Mouse (Mus musculus) lung, embryonic 15.5 days (tissue): Measurements from ENCODE around the gene Esrrg. TPM values are rescaled to one million over a fixed set of nuclear protein-coding genes. Genes with fewer than 3 reads are reported as not detected.

ENCODE experiments used
- ATAC-seq: fragments of 200-750 bp; cut with Nextera tagmentation; 2 replicates; pipeline ENCODE4 v1.8.0; 2017; ENCODE audit warnings: moderate number of reproducible peaks, borderline replicate concordance; ENCODE audit not compliant: low FRiP score, low TSS enrichment; ENCODE audit errors: extremely low read depth
- H3K27ac ChIP-seq: fragments of 300-500 bp; sonication (generic); 2 replicates; pipeline ENCODE4 v1.5.1; 2015; ENCODE audit warnings: moderate library complexity, mild to moderate bottlenecking, inconsistent platforms
- H3K27me3 ChIP-seq: fragments of 300-500 bp; sonication (generic); 2 replicates; pipeline ENCODE4 v1.6.1; 2015; ENCODE audit warnings: inconsistent platforms
- H3K36me3 ChIP-seq: fragments of 300-500 bp; sonication (generic); 2 replicates; pipeline ENCODE4 v1.6.1; 2015; ENCODE audit warnings: inconsistent platforms
- H3K4me1 ChIP-seq: fragments of 300-500 bp; sonication (generic); 2 replicates; pipeline ENCODE4 v1.6.1; 2015; ENCODE audit warnings: inconsistent platforms
- H3K4me2 ChIP-seq: fragments of 300-500 bp; sonication (generic); 2 replicates; pipeline ENCODE4 v1.6.1; 2015; ENCODE audit warnings: inconsistent platforms, mild to moderate bottlenecking, moderate library complexity
- H3K4me3 ChIP-seq: fragments of 300-500 bp; sonication (generic); 2 replicates; pipeline ENCODE4 v1.5.1; 2015; ENCODE audit warnings: mild to moderate bottlenecking, inconsistent platforms
- H3K9ac ChIP-seq: fragments of 300-500 bp; sonication (generic); 2 replicates; pipeline ENCODE4 v1.6.1; 2015; ENCODE audit warnings: inconsistent platforms
- H3K9me3 ChIP-seq: fragments of 300-500 bp; sonication (generic); 2 replicates; pipeline ENCODE4 v1.6.1; 2016; ENCODE audit warnings: inconsistent platforms
- WGBS: fragments of 180-500 bp; shearing (Covaris S2); methylation state at CpG from one replicate; pipeline ENCODE4 v1.1.7; 2015; 5-methylcytosine and 5-hydroxymethylcytosine counted together
- polyA plus RNA-seq: library from polyadenylated mRNA; unstranded; fragments of >200 nt; fragmentation: Nextera tagmentation; extraction: Ambion mirVana; gene quantifications from 2 replicates; pipeline ENCODE4 v1.2.1, GENCODE M21; 2015

Esrrg gene
- polyA plus RNA-seq, 1 experiment from 2014 or later = 2.1 TPM

- peak; percentile 28; the same call in 1 of the 2 replicates for ATAC-seq
- Histone ChIP-seq H3K4me3 (peak overlapping the region; percentile 44), H3K36me3 (no peaks in the 10 kb centered on the region), H3K9me3 (no peaks in the 10 kb centered on the region), H3K27ac (no peak overlapping the region), H3K4me1 (peaks cover 43% of the 10 kb centered on the region), H3K27me3 (peaks cover 73% of the 10 kb centered on the region), H3K4me2 (peak overlapping the region; percentile 93), H3K9ac (peak overlapping the region; percentile 27)
- under 1% methylated on average over 72 of the region's 72 CpGs for WGBS
These were observed 646 bp downstream of the Esrrg start for GRCm38 (mm10) chr1:187609021-187609852.

- 5% methylated on average over 16 of the region's 16 CpGs for WGBS
- peak overlapping the region; percentile 93 for H3K4me2 ChIP-seq
- peaks cover 67% of the 10 kb centered on the region for H3K27me3 ChIP-seq
- H3K4me3 ChIP-seq = peak overlapping the region; percentile 44
- ATAC-seq = no peak
- no peaks in the 10 kb centered on the region for H3K9me3 ChIP-seq
- no peaks in the 10 kb centered on the region for H3K36me3 ChIP-seq
- H3K27ac ChIP-seq = no peak overlapping the region
- H3K4me1 ChIP-seq = peaks cover 38% of the 10 kb centered on the region
- peak overlapping the region; percentile 27; the same call in 1 of the 2 replicates for H3K9ac ChIP-seq
These were observed 1.3 kb downstream of the Esrrg start for GRCm38 (mm10) chr1:187609853-187610230.

GRCm38 (mm10) chr1:187610336-187610948 lies 1.9 kb downstream of the Esrrg start:
- no peak overlapping the region for H3K9ac ChIP-seq
- ATAC-seq = no peak
- WGBS = 45% methylated on average over 8 of the region's 9 CpGs
- no peaks in the 10 kb centered on the region for H3K36me3 ChIP-seq
- H3K4me3 ChIP-seq = peak overlapping the region; percentile 44; the same call in 1 of the 2 replicates
- H3K27ac ChIP-seq = no peak overlapping the region
- H3K9me3 ChIP-seq = no peaks in the 10 kb centered on the region
- H3K4me1 ChIP-seq = peaks cover 35% of the 10 kb centered on the region
- H3K4me2 ChIP-seq = peak overlapping the region; percentile 93
- H3K27me3 ChIP-seq = peaks cover 61% of the 10 kb centered on the region

- no peaks in the 10 kb centered on the region for H3K9me3 ChIP-seq
- peaks cover 46% of the 10 kb centered on the region for H3K27me3 ChIP-seq
- no peak overlapping the region for H3K9ac ChIP-seq
- no peak for ATAC-seq
- 37% methylated on average over 5 of the region's 5 CpGs for WGBS
- no peak overlapping the region for H3K4me3 ChIP-seq
- no peak overlapping the region for H3K4me2 ChIP-seq
- H3K36me3 ChIP-seq = no peaks in the 10 kb centered on the region
- peaks cover 26% of the 10 kb centered on the region for H3K4me1 ChIP-seq
- H3K27ac ChIP-seq = no peak overlapping the region
These were observed 3.3 kb downstream of the Esrrg start for GRCm38 (mm10) chr1:187611925-187612324.

- no peak overlapping the region for H3K27ac ChIP-seq
These were observed 4.7 kb downstream of the Esrrg start for GRCm38 (mm10) chr1:187613277-187613676.

GRCm38 (mm10) chr1:187623981-187624380 lies 15.4 kb downstream of the Esrrg start:
- 45% methylated on average over 3 of the region's 3 CpGs for WGBS
- Histone ChIP-seq H3K36me3 (no peaks in the 10 kb centered on the region), H3K27ac (peak overlapping the region; percentile 50; the same call in 1 of the 2 replicates), H3K27me3 (no peaks in the 10 kb centered on the region), H3K4me3 (no peak overlapping the region), H3K9me3 (no peaks in the 10 kb centered on the region), H3K4me2 (no peak overlapping the region), H3K4me1 (no peaks in the 10 kb centered on the region), H3K9ac (no peak overlapping the region)
- peak; percentile 23; the same call in 1 of the 2 replicates for ATAC-seq

More at GRCm38 (mm10) chr1:187613277-187613676, 4.7 kb downstream of the Esrrg start:
- H3K4me2 ChIP-seq = no peak overlapping the region
- peaks cover 33% of the 10 kb centered on the region for H3K27me3 ChIP-seq
- H3K4me1 ChIP-seq = peaks cover 14% of the 10 kb centered on the region
- no peaks in the 10 kb centered on the region for H3K9me3 ChIP-seq
- no peak for ATAC-seq
- no peak overlapping the region for H3K9ac ChIP-seq
- no peaks in the 10 kb centered on the region for H3K36me3 ChIP-seq
- no peak overlapping the region for H3K4me3 ChIP-seq
- 46% methylated on average over 3 of the region's 3 CpGs for WGBS

GRCm38 (mm10) chr1:187630361-187630760 lies 21.8 kb downstream of the Esrrg start:
- no peak overlapping the region for H3K4me3 ChIP-seq
- H3K27me3 ChIP-seq = no peaks in the 10 kb centered on the region
- no peaks in the 10 kb centered on the region for H3K9me3 ChIP-seq
- H3K27ac ChIP-seq = no peak overlapping the region
- H3K4me2 ChIP-seq = no peak overlapping the region
- no peaks in the 10 kb centered on the region for H3K36me3 ChIP-seq
- no peaks in the 10 kb centered on the region for H3K4me1 ChIP-seq
- H3K9ac ChIP-seq = no peak overlapping the region
- 71% methylated on average over 8 of the region's 8 CpGs for WGBS
- ATAC-seq = no peak

GRCm38 (mm10) chr1:187631486-187631885 lies 22.9 kb downstream of the Esrrg start:
- Histone ChIP-seq H3K27ac (no peak overlapping the region), H3K4me1 (no peaks in the 10 kb centered on the region), H3K27me3 (no peaks in the 10 kb centered on the region), H3K9ac (no peak overlapping the region), H3K4me3 (no peak overlapping the region), H3K4me2 (no peak overlapping the region), H3K36me3 (no peaks in the 10 kb centered on the region), H3K9me3 (no peaks in the 10 kb centered on the region)
- no peak for ATAC-seq
- 75% methylated on average over 8 of the region's 8 CpGs for WGBS

- Histone ChIP-seq H3K4me1 (no peaks in the 10 kb centered on the region), H3K36me3 (no peaks in the 10 kb centered on the region), H3K27ac (no peak overlapping the region), H3K9ac (no peak overlapping the region), H3K9me3 (no peaks in the 10 kb centered on the region), H3K27me3 (no peaks in the 10 kb centered on the region), H3K4me2 (no peak overlapping the region), H3K4me3 (no peak overlapping the region)
- 84% methylated on average over 8 of the region's 8 CpGs for WGBS
- no peak for ATAC-seq
These were observed 36.7 kb downstream of the Esrrg start for GRCm38 (mm10) chr1:187645258-187645657.

- Histone ChIP-seq H3K9ac (no peak overlapping the region), H3K4me1 (peaks cover 17% of the 10 kb centered on the region), H3K36me3 (no peaks in the 10 kb centered on the region), H3K27me3 (no peaks in the 10 kb centered on the region), H3K4me3 (no peak overlapping the region), H3K9me3 (no peaks in the 10 kb centered on the region), H3K4me2 (no peak overlapping the region), H3K27ac (no peak overlapping the region)
- 89% methylated on average over 8 of the region's 8 CpGs for WGBS
- no peak for ATAC-seq
These were observed 40.0 kb downstream of the Esrrg start for GRCm38 (mm10) chr1:187648551-187648950.

GRCm38 (mm10) chr1:187649871-187650270 lies 41.3 kb downstream of the Esrrg start:
- no peaks in the 10 kb centered on the region for H3K27me3 ChIP-seq
- H3K27ac ChIP-seq = no peak overlapping the region
- H3K9me3 ChIP-seq = no peaks in the 10 kb centered on the region
- no peak overlapping the region for H3K4me2 ChIP-seq
- no peaks in the 10 kb centered on the region for H3K36me3 ChIP-seq
- H3K4me1 ChIP-seq = peaks cover 17% of the 10 kb centered on the region
- no peak overlapping the region for H3K4me3 ChIP-seq
- 37% methylated on average over 5 of the region's 5 CpGs for WGBS
- no peak for ATAC-seq
- H3K9ac ChIP-seq = no peak overlapping the region
